Mouse (Mus musculus) urinary bladder, adult 2 months (tissue): Measurements from ENCODE around the gene Klhl11. TPM values are rescaled to one million over a fixed set of nuclear protein-coding genes. Genes with fewer than 3 reads are reported as not detected.
A peak's percentile ranks its signal among the peaks of the same experiment; 100 is the strongest.

Experiments
- DNase-seq: peaks from one replicate; pipeline ENCODE4 v3.0.0; 2022; ENCODE audit warnings: low spot score
- polyA plus RNA-seq: library from polyadenylated mRNA; depleted of rRNA; stranded (reverse); fragments of >200 nt; gene quantifications from 2 replicates; pipeline ENCODE4 v1.2.3, GENCODE M21; 2012; rRNA removed

The Klhl11 gene
- polyA plus RNA-seq, 1 experiment = 13.2 TPM

DNA sequence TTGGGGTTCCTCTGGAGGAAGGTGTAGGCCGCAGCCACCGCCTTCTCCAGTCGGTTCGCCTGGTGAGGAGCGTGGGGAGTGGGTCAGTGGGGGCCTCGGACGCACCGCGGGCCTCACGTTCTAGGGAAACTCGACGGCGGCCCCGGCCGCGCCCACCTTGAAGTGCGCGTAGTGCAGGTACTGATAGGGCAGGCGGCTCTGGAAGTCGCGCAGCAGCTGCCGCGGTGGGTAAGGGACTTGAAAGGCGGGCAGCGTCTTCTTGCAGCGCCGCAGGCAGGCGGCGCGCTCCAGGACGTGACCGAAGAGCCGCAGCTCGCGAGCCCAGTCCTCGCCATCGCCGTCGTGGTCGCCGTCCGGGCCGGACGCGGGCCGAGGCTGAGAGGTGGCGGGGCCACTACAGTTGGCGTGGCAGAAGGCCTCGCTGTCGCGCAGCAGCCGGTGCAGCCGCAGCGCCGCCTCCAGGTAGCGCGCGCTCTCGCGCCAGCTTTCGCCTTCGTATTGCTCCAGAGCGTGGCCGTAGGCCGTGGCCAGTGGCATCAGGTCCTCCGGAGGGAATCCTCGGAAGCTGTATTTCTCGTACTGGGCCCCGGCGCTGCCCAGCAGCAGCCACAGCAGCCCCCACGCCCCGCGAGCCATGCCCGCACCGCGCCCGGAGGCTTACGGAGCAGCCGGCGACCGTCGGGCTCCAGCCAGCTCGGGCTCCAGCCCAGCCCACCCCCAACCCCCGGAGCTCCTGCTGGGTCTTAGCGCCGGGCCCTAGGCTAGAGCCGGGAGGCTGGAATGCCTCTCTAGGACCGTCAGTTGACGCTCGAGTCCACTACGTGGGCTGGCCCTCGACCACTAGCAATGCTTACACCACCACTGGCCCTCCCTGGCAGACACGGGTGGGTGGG lies 58.3 kb downstream of the Klhl11 start, which contains the start of gene P3h4:
Gene P3h4, minus strand, starts transcription at position 816 of the 893 bp plus-strand sequence.
- DNase-seq = peak; percentile 80

DNA sequence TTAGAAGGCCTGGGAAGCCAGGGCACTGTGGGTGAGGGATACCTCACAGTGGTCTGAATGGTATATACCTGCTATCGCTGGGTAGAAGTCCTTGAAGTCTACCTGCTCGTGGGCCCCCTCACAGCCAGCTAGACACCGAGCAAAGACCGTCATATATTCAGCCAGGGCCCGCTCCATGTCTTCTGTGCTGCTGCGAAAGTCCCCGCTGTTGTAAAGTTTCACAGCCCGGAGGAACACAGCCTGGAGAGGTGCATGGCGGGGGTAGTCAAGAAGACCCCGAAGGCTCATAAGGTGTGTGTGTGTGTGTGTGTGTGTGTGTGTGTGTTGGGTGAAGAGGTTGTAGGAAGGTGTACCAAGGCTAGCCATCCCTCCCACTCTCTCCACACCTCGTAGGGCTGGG lies 59.0 kb downstream of the Klhl11 start:
- DNase-seq = no peak

Other genes with a start within 250 kb of the Klhl11 start
- not detected in 2 replicates for gene Krt16, start 223.8 kb downstream of the Klhl11 start, polyA plus RNA-seq
- 0.44 and 0.61 TPM in 2 replicates for gene Krt17, start 211.7 kb downstream of the Klhl11 start, polyA plus RNA-seq
- not detected in 2 replicates for gene Krt42, start 202.9 kb downstream of the Klhl11 start, polyA plus RNA-seq
- gene Eif1, start 152.9 kb downstream of the Klhl11 start, polyA plus RNA-seq = 510 and 627 TPM in 2 replicates
- not detected in 2 replicates for gene Gast, start 138.3 kb downstream of the Klhl11 start, polyA plus RNA-seq
- 3.6 and 4.3 TPM in 2 replicates for gene Hap1, start 116.6 kb downstream of the Klhl11 start, polyA plus RNA-seq
- 92.4 and 119 TPM in 2 replicates for gene Jup, start 75.0 kb downstream of the Klhl11 start, polyA plus RNA-seq
- 53.4 and 56.2 TPM in 2 replicates for gene P3h4, start 57.9 kb downstream of the Klhl11 start, polyA plus RNA-seq
- gene Fkbp10, start 57.0 kb downstream of the Klhl11 start, polyA plus RNA-seq = 84.6 and 90.5 TPM in 2 replicates
- gene Nt5c3b, start 30.9 kb downstream of the Klhl11 start, polyA plus RNA-seq = 128 and 134 TPM in 2 replicates
- gene Klhl10, start 30.8 kb downstream of the Klhl11 start, polyA plus RNA-seq = 1.3 and 1.4 TPM in 2 replicates
- gene Acly, start 55.3 kb upstream of the Klhl11 start, polyA plus RNA-seq = 83.9 and 93.7 TPM in 2 replicates
- gene Ttc25, start 72.9 kb upstream of the Klhl11 start, polyA plus RNA-seq = 0.26 and 0.60 TPM in 2 replicates
- gene Cnp, start 102.2 kb upstream of the Klhl11 start, polyA plus RNA-seq = 34.9 and 36.0 TPM in 2 replicates
- gene Nkiras2, start 146.5 kb upstream of the Klhl11 start, polyA plus RNA-seq = 54.8 and 55.4 TPM in 2 replicates
- gene Dnajc7, start 147.4 kb upstream of the Klhl11 start, polyA plus RNA-seq = 118 and 123 TPM in 2 replicates
- gene Zfp385c, start 219.7 kb upstream of the Klhl11 start, polyA plus RNA-seq = 0.54 and 0.65 TPM in 2 replicates
- gene Dhx58, start 231.5 kb upstream of the Klhl11 start, polyA plus RNA-seq = 5.6 and 6.5 TPM in 2 replicates
- gene Kat2a, start 239.7 kb upstream of the Klhl11 start, polyA plus RNA-seq = 28.4 and 30.5 TPM in 2 replicates
- 0.11 and 0.37 TPM in 2 replicates for gene Hspb9, start 241.1 kb upstream of the Klhl11 start, polyA plus RNA-seq